Mouse (Mus musculus) pancreas, adult 10 weeks (tissue): ENCODE data around the gene Pmvk. TPM values are rescaled to one million over a fixed set of nuclear protein-coding genes. Genes with fewer than 3 reads are reported as not detected.

Source experiments
- polyA plus RNA-seq: library from polyadenylated mRNA; stranded (reverse); fragments of 350-450 nt; fragmentation: Illumina TruSeq; extraction: RNeasy Lipid Tissue Mini Kit (QIAGEN cat#74804); gene quantifications from one replicate; pipeline ENCODE4 v1.2.3, GENCODE M21; 2015; ENCODE audit warnings: low read depth, low replicate concordance; ENCODE audit not compliant: insufficient read depth

Pmvk gene
- 5.8 TPM for polyA plus RNA-seq

DNA sequence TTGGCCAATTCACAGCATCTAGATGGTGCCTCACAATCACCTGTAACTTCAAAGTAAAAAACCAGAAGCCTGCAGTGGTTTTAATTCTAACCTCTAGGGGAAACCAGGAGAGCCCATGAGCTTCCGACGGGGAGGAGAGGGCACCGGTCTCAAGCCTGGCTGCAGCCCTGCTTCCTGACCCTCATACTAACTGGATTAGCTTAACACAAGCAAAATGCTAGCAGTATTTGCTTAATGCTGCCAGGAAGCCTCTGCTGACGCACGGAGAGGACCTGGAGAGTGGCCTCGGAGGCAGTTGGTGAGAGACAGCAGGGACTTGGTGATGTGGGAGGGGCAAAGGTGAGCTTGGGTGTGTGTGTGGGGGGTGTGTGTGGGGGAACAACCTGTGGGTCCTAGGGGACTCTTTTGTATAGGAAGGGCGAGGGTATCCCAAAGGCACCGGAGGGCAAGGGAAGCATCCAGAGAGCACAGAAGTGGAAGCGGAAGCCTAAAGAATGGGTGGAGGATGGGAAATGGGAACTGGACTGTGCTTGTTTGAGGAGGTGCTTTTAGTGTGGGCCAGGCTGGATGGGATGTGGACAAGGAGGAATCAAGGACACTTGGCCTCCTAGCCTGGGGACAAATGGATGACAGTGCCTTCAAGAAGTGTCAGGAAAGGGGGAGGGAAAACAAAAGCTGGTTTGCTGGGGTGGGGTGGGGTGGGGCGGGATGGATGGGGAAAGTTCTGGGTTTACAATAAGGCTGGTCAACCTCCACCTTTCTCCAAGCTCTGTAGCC is at the start of gene Pmvk:
Pmvk (plus strand) TSS at position 141 of the 777 bp plus-strand sequence.

DNA sequence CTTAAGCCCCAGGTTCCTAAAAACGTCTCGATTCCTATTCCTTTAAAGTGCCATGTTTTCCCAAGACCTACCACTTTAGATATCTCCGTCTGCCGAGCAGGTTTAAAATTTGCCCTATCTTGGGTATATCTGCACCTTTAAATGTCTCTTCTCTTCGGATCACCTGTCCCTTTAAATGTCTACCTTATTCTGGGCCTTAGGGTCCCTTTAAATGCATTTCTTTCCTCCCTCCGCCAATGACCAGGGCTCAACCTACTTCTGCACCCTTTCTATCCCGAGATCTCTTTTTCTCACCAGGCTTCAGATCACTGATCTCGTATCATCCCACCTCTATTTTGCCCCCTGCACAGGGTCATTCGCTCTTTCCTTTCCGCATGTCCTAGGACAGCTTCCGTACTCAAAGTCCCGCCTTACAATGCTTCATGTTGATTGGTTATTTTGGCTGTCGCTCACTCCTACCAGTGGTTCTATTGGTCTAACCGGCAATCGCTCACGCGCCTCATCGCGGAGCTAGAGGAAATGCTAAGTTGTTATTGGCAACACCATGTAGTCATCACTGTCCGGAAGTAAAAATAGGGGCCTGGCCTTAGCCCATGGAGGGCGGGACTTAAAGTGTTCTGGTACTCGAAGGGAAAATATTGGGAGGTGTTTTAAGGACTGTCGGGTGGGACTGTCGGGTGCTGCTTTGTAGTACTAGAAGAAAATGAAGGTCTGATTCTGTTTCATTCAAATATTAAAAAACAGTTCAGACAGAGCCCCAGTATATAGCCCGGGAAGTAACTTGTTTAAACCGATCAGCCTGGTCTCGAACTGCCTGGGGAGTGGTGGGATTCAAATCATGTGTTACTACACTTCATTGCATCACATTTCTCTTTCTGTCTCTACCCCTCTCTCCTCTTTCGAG is 42.6 kb upstream of the Pmvk start, which contains the start of gene Flad1:
Flad1 (minus strand) TSS at position 381 of the 904 bp plus-strand sequence.

DNA sequence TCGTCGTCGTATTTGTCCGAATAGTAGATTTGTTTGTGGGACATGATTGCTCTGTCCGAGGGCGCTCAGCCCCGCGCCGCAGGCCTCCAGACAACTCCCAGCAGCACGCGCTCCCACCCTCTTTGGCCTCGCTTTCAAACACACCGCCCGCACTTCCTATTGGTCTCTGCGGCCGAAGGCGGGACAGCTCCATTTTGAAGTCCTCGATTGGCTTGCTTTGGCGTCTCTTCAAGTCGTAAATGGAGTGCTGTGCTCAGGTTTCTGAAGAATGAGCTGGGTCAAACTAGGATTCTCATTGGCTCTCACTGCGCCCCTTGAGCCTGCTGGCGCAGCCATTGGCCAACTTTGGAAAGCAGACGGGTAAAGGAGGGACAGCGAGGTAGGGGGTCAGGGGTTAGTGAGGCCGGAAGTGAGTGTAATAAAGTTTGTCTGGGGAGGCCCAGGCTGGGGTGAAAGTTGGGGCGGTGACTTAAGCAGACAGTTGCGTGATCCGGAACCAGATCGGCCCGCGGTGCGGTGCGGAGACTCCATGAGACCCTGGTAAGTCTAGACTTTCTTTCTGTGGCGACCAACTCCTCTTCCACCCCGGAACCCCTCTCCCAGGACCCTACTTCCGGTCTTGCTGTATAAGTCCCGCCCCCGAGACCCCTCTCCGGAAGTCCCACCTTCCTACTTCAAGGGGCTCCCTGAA is 36.0 kb upstream of the Pmvk start, which contains the start of the genes Cks1b and Shc1:
Cks1b (minus strand) TSS at position 214 of the 691 bp plus-strand sequence.
Shc1 (plus strand) TSS at position 274 of the 691 bp plus-strand sequence.

DNA sequence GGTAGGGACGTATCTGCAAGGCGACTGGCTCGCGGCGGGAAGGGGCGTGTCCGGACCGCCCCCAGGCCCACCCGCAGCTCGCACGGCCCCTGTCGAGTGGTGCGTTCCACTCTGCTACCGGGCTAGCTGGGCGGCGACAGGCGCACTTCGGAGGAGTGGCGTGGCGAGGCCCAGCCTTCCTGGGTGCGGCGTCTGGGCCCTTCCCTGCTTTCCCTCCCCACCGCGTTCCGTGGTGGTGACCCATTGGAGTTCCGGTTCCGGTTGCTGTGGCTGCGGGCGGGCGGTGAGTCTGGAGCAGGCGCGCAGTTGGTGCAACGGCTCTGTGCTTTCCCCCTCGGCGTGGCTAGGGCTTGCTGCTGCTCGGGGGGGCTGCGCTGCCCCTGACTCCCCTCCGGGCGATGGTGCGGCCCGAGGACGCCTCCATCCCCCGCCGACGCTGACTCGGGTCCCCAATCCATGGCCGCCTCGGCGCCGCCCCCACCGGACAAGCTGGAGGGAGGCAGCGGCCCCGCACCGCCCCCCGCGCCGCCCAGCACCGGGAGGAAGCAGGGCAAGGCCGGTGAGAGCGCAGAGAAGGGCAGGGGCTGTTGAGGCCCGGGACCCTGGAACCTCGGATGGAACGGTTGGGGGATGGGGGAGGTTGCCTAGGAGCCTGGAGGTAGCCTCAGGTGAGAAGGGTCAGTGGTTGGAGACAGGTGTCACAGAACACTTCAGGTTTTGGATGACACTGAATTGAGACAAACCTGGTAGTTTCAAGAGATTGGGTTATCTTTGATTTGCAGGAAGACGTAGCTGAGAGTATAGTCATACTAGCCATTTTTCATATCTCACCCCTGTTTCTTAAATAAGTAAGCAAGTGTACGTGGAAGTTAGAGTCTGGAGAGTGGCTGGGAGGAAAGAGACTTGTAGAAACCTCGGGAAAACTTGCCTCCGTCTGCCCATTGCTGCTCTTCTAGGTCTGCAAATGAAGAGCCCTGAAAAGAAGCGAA is 23.9 kb upstream of the Pmvk start, which contains the start of gene Pygo2:
Pygo2 (plus strand) TSS at position 44 of the 989 bp plus-strand sequence.

DNA sequence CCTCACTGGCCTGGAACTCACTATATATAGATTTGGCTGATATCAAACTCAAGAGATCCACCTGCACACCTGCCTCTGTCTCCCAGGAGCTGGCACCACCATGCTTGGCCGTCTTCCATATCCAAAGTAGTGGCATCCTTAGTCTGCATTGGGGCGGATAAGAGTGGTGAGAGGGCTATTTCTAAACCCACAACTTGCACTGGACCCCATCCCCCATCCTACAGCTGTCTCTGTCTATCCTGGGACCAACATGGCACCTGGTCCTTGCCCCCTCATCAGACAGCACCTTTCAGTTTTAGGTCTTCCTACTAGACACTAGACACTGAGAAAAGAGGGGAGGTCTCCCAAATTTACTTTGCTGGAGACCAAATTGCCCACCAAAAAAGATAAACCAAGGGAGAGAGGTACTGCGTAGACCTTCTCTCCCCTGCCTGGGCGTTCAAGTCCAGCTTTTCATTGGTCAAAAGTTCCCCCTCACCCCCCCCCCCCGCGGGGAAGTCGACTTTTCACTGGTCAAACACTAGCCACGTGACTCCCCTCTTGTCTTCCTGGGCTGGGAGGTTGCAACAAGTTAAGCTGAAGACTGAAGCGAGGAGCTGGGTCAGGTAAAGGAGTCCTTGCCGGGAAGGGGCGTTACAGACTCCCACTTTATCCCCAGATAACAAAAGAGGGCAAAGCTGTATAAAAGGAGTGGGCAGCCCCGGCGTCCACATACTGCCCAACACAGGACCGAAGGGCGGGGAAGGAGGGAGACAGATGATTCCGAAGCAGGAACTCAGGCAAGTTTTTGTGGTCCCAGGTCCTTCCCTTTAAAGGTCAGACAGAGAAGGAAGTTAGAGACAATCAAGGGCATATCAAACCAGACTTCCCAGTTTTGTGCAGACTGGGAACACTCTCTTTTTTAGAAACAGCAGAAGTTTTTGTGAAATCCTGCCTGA is 17.9 kb upstream of the Pmvk start, which contains the start of gene Pbxip1:
Pbxip1 (plus strand) TSS at position 531 of the 938 bp plus-strand sequence.

Other genes with a start within 250 kb of the Pmvk start
- 20.7 TPM for gene Thbs3, start 239.4 kb upstream of the Pmvk start, polyA plus RNA-seq
- gene Mtx1, start 227.5 kb upstream of the Pmvk start, polyA plus RNA-seq, result 31.8 TPM
- 71.5 TPM for gene Muc1, start 225.5 kb upstream of the Pmvk start, polyA plus RNA-seq
- 94.1 TPM for gene Krtcap2, start 208.6 kb upstream of the Pmvk start, polyA plus RNA-seq
- gene Trim46, start 208.2 kb upstream of the Pmvk start, polyA plus RNA-seq, result 2.9 TPM
- 46.0 TPM for gene Dpm3, start 195.2 kb upstream of the Pmvk start, polyA plus RNA-seq
- gene Slc50a1, start 184.0 kb upstream of the Pmvk start, polyA plus RNA-seq, result 48.2 TPM
- 15.3 TPM for gene Efna1, start 173.4 kb upstream of the Pmvk start, polyA plus RNA-seq
- not detected for gene Efna3, start 131.6 kb upstream of the Pmvk start, polyA plus RNA-seq
- 0.52 TPM for gene Efna4, start 116.5 kb upstream of the Pmvk start, polyA plus RNA-seq
- gene Adam15, start 104.5 kb upstream of the Pmvk start, polyA plus RNA-seq, result 66.8 TPM
- not detected for gene Dcst2, start 92.6 kb upstream of the Pmvk start, polyA plus RNA-seq
- not detected for gene Dcst1, start 89.3 kb upstream of the Pmvk start, polyA plus RNA-seq
- 9.6 TPM for gene Zbtb7b, start 59.8 kb upstream of the Pmvk start, polyA plus RNA-seq
- 0.83 TPM for gene Lenep, start 51.7 kb upstream of the Pmvk start, polyA plus RNA-seq
- 5.6 TPM for gene Flad1, start 42.7 kb upstream of the Pmvk start, polyA plus RNA-seq
- 5.7 TPM for gene Cks1b, start 36.2 kb upstream of the Pmvk start, polyA plus RNA-seq
- gene Shc1, start 36.1 kb upstream of the Pmvk start, polyA plus RNA-seq, result 14.1 TPM
- 15.3 TPM for gene Pygo2, start 24.3 kb upstream of the Pmvk start, polyA plus RNA-seq
- gene Pbxip1, start 17.8 kb upstream of the Pmvk start, polyA plus RNA-seq, result 14.1 TPM
- gene Kcnn3, start 65.6 kb downstream of the Pmvk start, polyA plus RNA-seq, result 1.5 TPM